Mouse (Mus musculus) lung, embryonic 15.5 days (tissue): Measurements from ENCODE around the gene Spty2d1. TPM values are rescaled to one million over a fixed set of nuclear protein-coding genes. Genes with fewer than 3 reads are reported as not detected.

Experiments used
- ATAC-seq: fragments of 200-750 bp; cut with Nextera tagmentation; 2 replicates; pipeline ENCODE4 v1.8.0; 2017; ENCODE audit warnings: moderate number of reproducible peaks, borderline replicate concordance; ENCODE audit not compliant: low FRiP score, low TSS enrichment; ENCODE audit errors: extremely low read depth
- H3K27ac ChIP-seq: fragments of 300-500 bp; sonication (generic); 2 replicates; pipeline ENCODE4 v1.5.1; 2015; ENCODE audit warnings: moderate library complexity, mild to moderate bottlenecking, inconsistent platforms
- H3K27me3 ChIP-seq: fragments of 300-500 bp; sonication (generic); 2 replicates; pipeline ENCODE4 v1.6.1; 2015; ENCODE audit warnings: inconsistent platforms
- H3K36me3 ChIP-seq: fragments of 300-500 bp; sonication (generic); 2 replicates; pipeline ENCODE4 v1.6.1; 2015; ENCODE audit warnings: inconsistent platforms
- H3K4me1 ChIP-seq: fragments of 300-500 bp; sonication (generic); 2 replicates; pipeline ENCODE4 v1.6.1; 2015; ENCODE audit warnings: inconsistent platforms
- H3K4me2 ChIP-seq: fragments of 300-500 bp; sonication (generic); 2 replicates; pipeline ENCODE4 v1.6.1; 2015; ENCODE audit warnings: inconsistent platforms, mild to moderate bottlenecking, moderate library complexity
- H3K4me3 ChIP-seq: fragments of 300-500 bp; sonication (generic); 2 replicates; pipeline ENCODE4 v1.5.1; 2015; ENCODE audit warnings: mild to moderate bottlenecking, inconsistent platforms
- H3K9ac ChIP-seq: fragments of 300-500 bp; sonication (generic); 2 replicates; pipeline ENCODE4 v1.6.1; 2015; ENCODE audit warnings: inconsistent platforms
- H3K9me3 ChIP-seq: fragments of 300-500 bp; sonication (generic); 2 replicates; pipeline ENCODE4 v1.6.1; 2016; ENCODE audit warnings: inconsistent platforms
- WGBS: fragments of 180-500 bp; shearing (Covaris S2); methylation state at CpG from one replicate; pipeline ENCODE4 v1.1.7; 2015; 5-methylcytosine and 5-hydroxymethylcytosine counted together
- polyA plus RNA-seq: library from polyadenylated mRNA; unstranded; fragments of >200 nt; fragmentation: Nextera tagmentation; extraction: Ambion mirVana; gene quantifications from 2 replicates; pipeline ENCODE4 v1.2.1, GENCODE M21; 2015

Spty2d1 gene
- polyA plus RNA-seq, result 22.8 and 23.3 TPM in 2 replicates

DNA sequence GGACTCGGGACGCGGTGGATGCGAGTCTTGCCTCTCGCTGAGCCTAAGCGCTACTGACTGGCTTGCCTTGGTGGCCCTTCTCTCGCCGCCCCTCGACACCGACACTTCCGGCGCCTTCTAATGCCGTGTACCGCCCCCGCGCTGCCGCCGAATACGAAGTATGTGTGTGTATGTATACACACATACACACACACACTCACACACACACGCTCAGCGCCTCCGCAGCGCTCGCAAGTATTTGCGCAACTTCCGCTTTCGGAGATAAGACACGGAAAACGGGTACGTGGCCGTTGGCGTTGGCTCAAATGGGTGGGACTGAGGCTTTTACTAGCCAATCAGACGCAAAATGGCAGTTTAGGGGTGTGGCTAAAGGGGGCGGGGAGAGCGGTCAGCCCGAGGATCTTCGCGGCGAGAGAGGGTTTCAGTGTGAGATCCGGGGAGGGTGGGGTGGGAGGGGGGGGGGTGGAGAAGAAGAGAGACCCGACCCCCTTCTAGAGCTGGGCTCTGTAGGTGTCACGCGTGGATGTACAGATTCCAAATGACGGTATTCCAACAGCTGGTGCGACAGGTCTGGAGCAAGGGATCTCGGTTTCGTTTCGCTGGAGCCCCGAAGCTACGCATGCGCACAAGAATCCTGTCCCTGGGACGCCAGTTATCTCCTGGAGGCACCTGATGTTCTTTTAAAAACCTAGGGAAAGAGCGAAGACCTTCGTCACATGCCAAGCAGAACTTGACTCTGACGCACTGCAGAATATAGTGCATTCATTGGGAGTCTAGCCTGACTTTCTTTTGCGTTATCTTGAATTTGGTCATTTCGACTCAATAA is at the start of gene Spty2d1:
Gene Spty2d1, minus strand, starts transcription at position 244 of the 826 bp plus-strand sequence.
- Histone ChIP-seq H3K36me3 (no peaks in the 10 kb centered on the region), H3K4me1 (peaks cover 29% of the 10 kb centered on the region), H3K27ac (peak within 1 kb of the TSS; percentile 97), H3K27me3 (no peaks in the 10 kb centered on the region), H3K9me3 (no peaks in the 10 kb centered on the region), H3K4me3 (peak within 1 kb of the TSS; percentile 92), H3K9ac (peak within 1 kb of the TSS; percentile 85), H3K4me2 (peak within 1 kb of the TSS; percentile 83)
- WGBS, result under 1% methylated on average over 53 of the region's 57 CpGs
- peak; percentile 96 for ATAC-seq

DNA sequence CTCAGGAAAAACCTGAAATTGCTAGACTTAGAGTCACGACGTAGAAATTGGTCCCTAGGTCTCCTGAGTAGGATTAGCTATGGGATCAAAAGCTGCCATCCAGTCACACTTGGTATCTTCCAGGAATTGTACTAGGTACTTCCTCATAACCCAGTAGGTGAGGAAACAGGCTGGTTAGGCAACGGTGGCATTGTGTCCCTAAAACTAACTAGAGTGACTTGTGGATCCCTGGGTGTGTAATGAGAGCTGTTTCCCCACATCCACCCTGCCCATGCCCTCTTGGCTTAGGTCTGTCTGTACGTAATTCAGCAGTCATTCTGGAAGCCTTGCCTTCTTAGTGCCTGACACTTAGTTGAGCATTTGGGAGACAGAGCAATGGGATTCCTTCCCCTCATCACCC is 48.1 kb upstream of the Spty2d1 start:
- Histone ChIP-seq H3K4me1 (peaks cover 33% of the 10 kb centered on the region), H3K9ac (no peak overlapping the region), H3K4me2 (no peak overlapping the region), H3K27ac (no peak overlapping the region), H3K9me3 (no peaks in the 10 kb centered on the region), H3K36me3 (peaks cover 8% of the 10 kb centered on the region; the same call in 1 of the 2 replicates), H3K4me3 (no peak overlapping the region), H3K27me3 (no peaks in the 10 kb centered on the region)
- no peak for ATAC-seq
- WGBS, result 77% methylated on average over 4 of the region's 4 CpGs

DNA sequence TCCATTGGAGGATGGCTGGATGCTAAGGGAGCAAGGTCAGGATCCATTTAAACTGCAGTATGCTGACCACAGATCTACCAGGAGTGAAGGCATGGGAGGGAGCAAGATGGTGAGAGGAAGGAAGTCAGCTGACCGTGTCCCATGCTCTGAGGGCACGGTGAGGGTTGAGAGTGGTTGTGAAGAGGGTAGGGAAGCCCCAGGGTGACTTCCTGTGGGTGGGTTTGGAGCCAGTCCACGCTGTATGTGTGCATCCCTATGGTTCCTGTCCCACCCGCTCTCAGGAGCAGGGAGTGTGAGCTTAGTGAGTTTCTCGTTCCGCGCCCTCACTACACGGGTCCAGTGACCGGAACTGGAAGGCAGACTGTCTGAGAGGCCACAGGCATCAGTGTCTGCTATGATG is 47.5 kb upstream of the Spty2d1 start:
- no peaks in the 10 kb centered on the region for H3K27me3 ChIP-seq
- H3K36me3 ChIP-seq, result peaks cover 8% of the 10 kb centered on the region; the same call in 1 of the 2 replicates
- H3K9me3 ChIP-seq, result no peaks in the 10 kb centered on the region
- no peak overlapping the region for H3K4me3 ChIP-seq
- no peak overlapping the region for H3K27ac ChIP-seq
- no peak for ATAC-seq
- WGBS, result 64% methylated on average over 9 of the region's 9 CpGs
- H3K9ac ChIP-seq, result no peak overlapping the region
- peaks cover 36% of the 10 kb centered on the region for H3K4me1 ChIP-seq
- H3K4me2 ChIP-seq, result no peak overlapping the region

DNA sequence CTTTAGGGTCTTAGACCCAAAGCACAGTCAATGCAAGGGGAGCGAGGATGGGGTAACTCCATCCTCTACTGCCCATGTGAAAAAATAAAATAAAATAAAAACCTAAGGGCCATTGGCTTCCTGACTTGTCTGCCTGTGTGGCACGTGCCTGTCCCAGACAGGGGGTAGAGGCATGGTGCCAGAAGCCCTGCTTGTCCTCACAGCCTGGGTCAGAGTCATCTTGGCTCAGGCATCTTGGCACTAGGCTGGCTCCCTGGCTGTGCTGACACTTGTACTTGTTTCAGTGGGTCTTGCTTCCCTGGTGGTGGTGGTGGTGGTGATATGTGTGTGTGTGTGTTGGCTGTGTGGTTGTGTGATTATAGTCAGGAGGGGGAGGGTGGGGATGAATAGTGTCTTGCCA is 46.5 kb upstream of the Spty2d1 start:
- H3K4me2 ChIP-seq, result no peak overlapping the region
- no peak overlapping the region for H3K4me3 ChIP-seq
- ATAC-seq, result no peak
- H3K4me1 ChIP-seq, result peaks cover 40% of the 10 kb centered on the region
- no peaks in the 10 kb centered on the region for H3K27me3 ChIP-seq
- H3K36me3 ChIP-seq, result peaks cover 8% of the 10 kb centered on the region; the same call in 1 of the 2 replicates
- H3K27ac ChIP-seq, result no peak overlapping the region
- H3K9ac ChIP-seq, result no peak overlapping the region
- WGBS, result 82% methylated on average over 2 of the region's 2 CpGs
- H3K9me3 ChIP-seq, result no peaks in the 10 kb centered on the region

DNA sequence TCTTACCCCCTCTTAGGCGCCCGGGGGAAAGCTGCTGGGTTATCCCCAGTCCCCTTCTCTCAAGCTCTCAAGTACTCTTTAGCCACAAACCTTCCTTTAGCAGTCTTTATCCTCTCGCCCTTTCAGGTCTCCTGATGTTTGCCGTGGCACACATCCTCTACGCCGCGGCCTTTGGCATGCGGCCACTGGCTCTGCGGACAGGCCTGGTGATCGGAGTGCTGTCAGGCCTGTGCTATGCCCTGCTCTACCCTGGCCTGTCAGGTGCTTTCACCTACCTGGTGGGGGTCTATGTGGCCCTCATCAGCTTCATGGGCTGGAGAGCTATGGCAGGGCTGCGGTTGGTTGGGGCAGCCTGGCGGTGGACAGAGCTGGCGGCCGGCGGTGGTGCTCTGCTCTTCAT is 45.1 kb upstream of the Spty2d1 start:
- no peaks in the 10 kb centered on the region for H3K27me3 ChIP-seq
- 83% methylated on average over 15 of the region's 15 CpGs for WGBS
- H3K27ac ChIP-seq, result peak overlapping the region; percentile 93; the same call in 1 of the 2 replicates
- H3K36me3 ChIP-seq, result peaks cover 8% of the 10 kb centered on the region; the same call in 1 of the 2 replicates
- no peak overlapping the region for H3K9ac ChIP-seq
- H3K4me3 ChIP-seq, result no peak overlapping the region
- H3K4me2 ChIP-seq, result no peak overlapping the region
- H3K9me3 ChIP-seq, result no peaks in the 10 kb centered on the region
- ATAC-seq, result no peak
- H3K4me1 ChIP-seq, result peaks cover 41% of the 10 kb centered on the region

DNA sequence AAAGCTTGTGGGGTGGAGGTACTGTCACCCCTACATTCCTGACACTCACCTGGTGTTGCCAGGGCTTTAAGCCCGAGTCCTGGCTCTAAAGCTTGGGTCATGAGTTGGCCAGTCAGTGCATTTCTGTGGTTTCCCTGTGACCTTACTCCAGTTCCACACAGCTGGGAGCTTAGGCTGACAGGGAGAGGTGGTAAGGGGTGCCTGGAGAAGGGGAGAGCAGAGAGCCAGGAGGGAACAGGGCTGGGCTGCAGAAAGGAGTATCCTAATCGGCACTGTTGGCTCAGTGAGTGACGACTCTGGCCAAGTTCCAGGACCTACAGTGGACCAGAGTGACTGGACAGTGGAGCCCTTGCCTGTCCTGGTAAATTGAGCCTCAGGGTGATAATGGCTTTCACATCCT is 44.1 kb upstream of the Spty2d1 start:
- peak overlapping the region; percentile 67 for H3K4me3 ChIP-seq
- peak overlapping the region; percentile 20 for H3K9ac ChIP-seq
- H3K27ac ChIP-seq, result peak overlapping the region; percentile 93
- peaks cover 8% of the 10 kb centered on the region; the same call in 1 of the 2 replicates for H3K36me3 ChIP-seq
- peak; percentile 6; the same call in 1 of the 2 replicates for ATAC-seq
- peaks cover 41% of the 10 kb centered on the region for H3K4me1 ChIP-seq
- H3K9me3 ChIP-seq, result no peaks in the 10 kb centered on the region
- WGBS, result 21% methylated on average over 3 of the region's 3 CpGs
- peak overlapping the region; percentile 76 for H3K4me2 ChIP-seq
- no peaks in the 10 kb centered on the region for H3K27me3 ChIP-seq

DNA sequence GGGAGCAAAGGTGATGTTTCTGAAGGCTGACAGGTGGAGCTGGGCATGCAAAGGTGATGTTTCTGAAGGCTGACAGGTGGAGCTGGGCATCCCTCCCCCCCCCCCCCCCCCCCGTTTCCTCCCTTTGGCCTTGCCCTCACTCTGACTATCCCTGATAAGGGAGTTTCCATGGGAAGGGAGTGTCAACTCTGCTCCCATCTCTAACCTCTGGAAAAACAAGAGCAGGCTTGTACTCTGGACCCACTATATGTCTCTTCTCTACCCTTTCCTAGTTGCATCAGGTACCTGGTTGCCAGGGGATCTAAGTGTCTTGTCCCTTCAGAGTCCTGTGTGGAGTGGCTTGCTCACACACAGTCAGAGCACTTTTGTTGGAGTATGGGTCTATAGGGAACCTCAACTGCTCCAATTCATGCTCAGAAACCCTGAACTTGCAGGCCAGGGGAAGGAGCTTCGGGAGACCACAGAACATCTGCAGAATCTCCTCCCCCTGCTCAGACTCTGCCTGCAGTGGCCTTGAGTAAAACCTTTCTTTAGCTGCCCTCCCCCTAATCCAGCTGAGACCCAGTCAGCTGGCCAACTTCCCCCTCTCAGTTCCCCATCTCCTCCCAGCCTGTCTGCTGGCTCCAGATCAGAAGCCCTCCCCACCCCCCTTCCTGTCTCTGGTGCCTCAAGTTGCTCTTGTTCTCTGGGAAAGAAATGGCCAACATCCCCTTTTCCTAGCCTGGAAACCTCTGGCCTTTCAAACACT is 43.4 kb upstream of the Spty2d1 start:
- peak overlapping the region; percentile 93 for H3K27ac ChIP-seq
- H3K36me3 ChIP-seq, result peaks cover 8% of the 10 kb centered on the region; the same call in 1 of the 2 replicates
- peaks cover 41% of the 10 kb centered on the region for H3K4me1 ChIP-seq
- H3K9ac ChIP-seq, result peak overlapping the region; percentile 61
- peak overlapping the region; percentile 67 for H3K4me3 ChIP-seq
- H3K27me3 ChIP-seq, result no peaks in the 10 kb centered on the region
- ATAC-seq, result peak; percentile 69
- H3K9me3 ChIP-seq, result no peaks in the 10 kb centered on the region
- H3K4me2 ChIP-seq, result peak overlapping the region; percentile 76
- 7% methylated on average over 1 of the region's 2 CpGs for WGBS

DNA sequence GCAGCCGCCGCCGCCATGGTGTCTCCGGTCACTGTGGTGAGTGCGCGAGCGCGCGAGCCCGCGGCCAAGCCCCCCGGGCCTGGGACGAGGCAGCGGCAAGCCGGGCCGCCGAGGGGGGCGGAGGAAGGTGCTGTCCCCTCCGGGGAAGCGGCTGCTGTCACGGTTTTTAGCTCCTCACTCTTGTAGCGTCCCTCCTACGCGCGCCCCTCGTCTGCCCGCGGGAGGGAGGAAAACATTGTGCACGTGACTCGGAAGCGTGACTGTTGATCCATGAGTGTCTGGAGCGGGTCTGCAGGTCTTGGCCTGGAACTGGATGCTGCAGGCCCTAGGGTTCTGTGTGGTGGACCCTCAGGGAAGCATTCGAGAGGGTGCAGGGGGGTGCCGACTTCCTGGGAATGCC is 42.6 kb upstream of the Spty2d1 start:
- H3K4me3 ChIP-seq, result peak overlapping the region; percentile 67
- H3K27me3 ChIP-seq, result no peaks in the 10 kb centered on the region
- H3K36me3 ChIP-seq, result peaks cover 8% of the 10 kb centered on the region; the same call in 1 of the 2 replicates
- peak overlapping the region; percentile 93 for H3K27ac ChIP-seq
- peak overlapping the region; percentile 61 for H3K9ac ChIP-seq
- H3K4me2 ChIP-seq, result peak overlapping the region; percentile 76
- no peaks in the 10 kb centered on the region for H3K9me3 ChIP-seq
- peaks cover 41% of the 10 kb centered on the region for H3K4me1 ChIP-seq
- WGBS, result 0% methylated on average over 33 of the region's 34 CpGs
- ATAC-seq, result peak; percentile 32; the same call in 1 of the 2 replicates

DNA sequence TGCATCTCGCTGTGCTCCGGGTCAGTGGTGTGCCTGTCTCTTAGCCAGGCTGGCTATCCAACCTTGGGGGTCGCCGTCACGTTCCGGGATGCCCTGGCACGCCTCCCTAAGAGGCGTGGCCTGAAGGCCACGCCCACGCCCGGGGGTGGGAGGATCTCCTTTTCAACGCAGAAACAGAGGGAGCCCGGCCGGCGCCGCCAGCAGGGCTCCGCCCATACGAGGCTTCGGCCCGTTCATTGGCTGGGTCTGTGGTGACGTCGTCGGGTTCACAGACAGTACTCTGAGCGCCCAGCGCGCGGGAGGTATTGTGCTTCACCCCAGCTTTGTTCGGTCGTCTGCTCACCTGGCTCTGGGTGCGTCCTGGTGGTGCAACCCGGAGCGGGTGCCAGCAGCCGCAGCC is 42.2 kb upstream of the Spty2d1 start, which contains the start of gene Tmem86a:
Gene Tmem86a, plus strand, starts transcription at position 236 of the 400 bp plus-strand sequence.
- peak within 1 kb of the TSS; percentile 67 for H3K4me3 ChIP-seq
- peak; percentile 96 for ATAC-seq
- peak within 1 kb of the TSS; percentile 93 for H3K27ac ChIP-seq
- no peaks in the 10 kb centered on the region for H3K27me3 ChIP-seq
- no peaks in the 10 kb centered on the region for H3K9me3 ChIP-seq
- H3K4me2 ChIP-seq, result peak within 1 kb of the TSS; percentile 76
- peaks cover 41% of the 10 kb centered on the region for H3K4me1 ChIP-seq
- H3K36me3 ChIP-seq, result peaks cover 8% of the 10 kb centered on the region; the same call in 1 of the 2 replicates
- WGBS, result under 1% methylated on average over 33 of the region's 33 CpGs
- H3K9ac ChIP-seq, result peak within 1 kb of the TSS; percentile 61

DNA sequence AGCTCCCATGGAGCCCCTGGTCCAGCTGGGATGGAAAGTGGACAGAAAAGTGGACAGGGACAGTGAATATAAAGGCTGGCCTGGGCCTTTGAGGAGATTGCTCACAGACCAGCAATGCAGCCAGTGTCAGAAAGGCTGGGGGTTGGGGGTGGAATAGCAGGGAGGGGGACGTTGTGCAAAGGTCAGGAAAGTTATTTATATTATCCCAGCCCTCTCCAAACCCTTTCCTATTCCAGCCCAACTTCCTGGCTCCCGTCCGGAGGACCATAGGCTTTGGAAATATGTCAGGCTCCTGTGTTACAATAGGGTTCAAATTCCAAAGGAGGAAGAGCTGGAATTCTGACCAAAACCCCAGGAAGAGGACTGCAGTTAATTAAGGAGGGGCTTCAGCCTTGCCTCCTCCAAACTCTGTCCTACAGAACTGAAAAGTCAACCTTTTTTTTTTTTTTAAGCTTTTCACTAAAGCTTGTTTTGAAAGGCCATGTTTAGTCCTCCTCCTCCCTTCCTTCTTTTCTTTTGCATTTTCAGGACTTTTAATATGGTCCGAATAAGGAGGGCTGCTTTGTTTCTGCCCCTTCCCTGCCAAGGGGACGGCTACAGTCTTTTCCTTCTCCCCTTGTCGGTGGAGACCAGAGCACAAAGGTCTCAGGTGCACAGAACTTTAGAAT is 34.7 kb upstream of the Spty2d1 start:
- no peaks in the 10 kb centered on the region for H3K27me3 ChIP-seq
- no peaks in the 10 kb centered on the region for H3K9me3 ChIP-seq
- WGBS, result 39% methylated on average over 6 of the region's 6 CpGs
- H3K36me3 ChIP-seq, result no peaks in the 10 kb centered on the region
- H3K27ac ChIP-seq, result peak overlapping the region; percentile 87
- no peak overlapping the region for H3K4me3 ChIP-seq
- no peak overlapping the region for H3K4me2 ChIP-seq
- H3K4me1 ChIP-seq, result peaks cover 20% of the 10 kb centered on the region
- peak; percentile 81; the same call in 1 of the 2 replicates for ATAC-seq
- H3K9ac ChIP-seq, result no peak overlapping the region

DNA sequence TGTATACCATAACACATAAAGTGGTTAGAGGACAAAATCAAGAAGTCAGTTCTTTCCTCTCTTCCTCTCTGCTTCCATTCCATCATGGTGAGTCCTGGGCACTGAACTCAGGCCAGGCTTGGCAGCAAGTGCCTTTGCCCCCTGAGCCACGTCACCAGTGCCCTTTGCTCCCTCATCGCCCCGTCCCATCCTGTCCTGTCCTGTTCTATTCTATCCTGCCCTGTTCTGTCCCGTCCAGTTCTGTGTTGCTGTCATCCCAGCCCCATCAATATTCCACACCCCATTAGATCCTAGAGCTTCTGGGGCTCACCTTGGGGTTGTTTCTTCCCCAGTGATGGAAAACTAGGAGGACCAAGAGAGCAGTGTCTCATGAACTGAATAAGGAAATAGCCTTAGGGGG is 33.9 kb upstream of the Spty2d1 start:
- H3K4me3 ChIP-seq, result no peak overlapping the region
- H3K4me2 ChIP-seq, result no peak overlapping the region
- no peak overlapping the region for H3K9ac ChIP-seq
- H3K27ac ChIP-seq, result peak overlapping the region; percentile 87
- peaks cover 20% of the 10 kb centered on the region for H3K4me1 ChIP-seq
- ATAC-seq, result no peak
- no peaks in the 10 kb centered on the region for H3K36me3 ChIP-seq
- WGBS, result 75% methylated on average over 4 of the region's 4 CpGs
- H3K27me3 ChIP-seq, result no peaks in the 10 kb centered on the region
- H3K9me3 ChIP-seq, result no peaks in the 10 kb centered on the region
